Mouse (Mus musculus) heart, postnatal 0 days (tissue): ENCODE measurements around the gene C1ql1.

Experiments used
- CTCF ChIP-seq: IDR thresholded peaks from 2 replicates; pipeline ENCODE4 v1.5.1; 2016; ENCODE audit warnings: antibody characterized with exemption, control low read depth, low read depth
- EP300 ChIP-seq: IDR thresholded peaks from 2 replicates; pipeline ENCODE4 v1.6.1; 2016; ENCODE audit warnings: antibody characterized with exemption, low read depth

DNA sequence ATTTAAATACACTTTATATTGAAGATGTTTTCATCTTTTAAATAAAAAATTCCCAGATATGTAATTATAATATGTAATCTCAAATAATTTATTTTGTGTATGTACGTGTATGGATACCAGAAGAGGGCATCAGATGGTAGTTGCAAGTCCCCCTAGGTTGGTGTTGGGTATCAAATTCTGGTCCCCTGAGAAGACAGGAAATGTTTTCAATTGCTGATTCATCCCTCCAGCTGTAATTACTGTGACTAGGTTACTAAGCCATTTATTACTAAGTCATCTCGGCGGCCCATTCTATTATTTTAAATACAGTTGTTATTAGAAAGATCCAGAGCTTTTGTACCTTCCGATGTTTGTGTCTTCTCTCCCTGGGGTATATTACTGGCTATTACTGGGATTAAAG lies 28.4 kb downstream of the C1ql1 start:
- no peak for TF ChIP-seq CTCF
- no peak for TF ChIP-seq EP300
